Mouse (Mus musculus): ENCODE results near the gene Obox3. TPM values are rescaled to one million over a fixed set of nuclear protein-coding genes. Genes with fewer than 3 reads are reported as not detected.
"Not testable (repeated sequence)": the region's sequence is repeated elsewhere in the genome, so short reads cannot be mapped to it uniquely, and the experiment has no call there.

The Obox3 gene
- not detected in 2 replicates for polyA plus RNA-seq (2012; rRNA removed)

DNA sequence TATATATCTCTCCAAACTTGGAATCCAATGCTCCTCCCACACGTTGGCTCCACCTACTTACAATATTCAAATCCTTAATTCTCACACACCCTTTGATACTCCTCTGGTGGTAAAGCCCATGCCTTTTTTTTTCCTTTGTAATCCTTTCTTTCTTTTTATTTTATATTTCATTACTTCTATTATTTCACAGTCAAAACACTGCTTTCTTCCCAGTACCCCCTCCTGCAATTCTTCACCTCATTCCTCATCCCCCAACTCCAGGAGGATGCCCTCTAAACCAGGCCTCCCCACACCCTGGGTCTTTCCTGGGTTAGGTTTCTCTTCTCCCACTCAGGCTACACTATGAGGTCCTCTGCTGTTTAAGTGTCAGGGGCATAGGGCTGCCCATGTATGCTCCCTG, at the start of gene Obox3:
Obox3 (minus strand) TSS at position 101 of the 400 bp plus-strand sequence.
- WGBS, result 15% methylated on average over 1 of the region's 1 CpGs
- H3K4me3 ChIP-seq (replicated peaks; ENCODE audit: extremely low read depth, low read depth, low read length); H3K4me1 ChIP-seq (ENCODE audit: control insufficient read depth, insufficient read depth, low read length): not testable (repeated sequence)

DNA sequence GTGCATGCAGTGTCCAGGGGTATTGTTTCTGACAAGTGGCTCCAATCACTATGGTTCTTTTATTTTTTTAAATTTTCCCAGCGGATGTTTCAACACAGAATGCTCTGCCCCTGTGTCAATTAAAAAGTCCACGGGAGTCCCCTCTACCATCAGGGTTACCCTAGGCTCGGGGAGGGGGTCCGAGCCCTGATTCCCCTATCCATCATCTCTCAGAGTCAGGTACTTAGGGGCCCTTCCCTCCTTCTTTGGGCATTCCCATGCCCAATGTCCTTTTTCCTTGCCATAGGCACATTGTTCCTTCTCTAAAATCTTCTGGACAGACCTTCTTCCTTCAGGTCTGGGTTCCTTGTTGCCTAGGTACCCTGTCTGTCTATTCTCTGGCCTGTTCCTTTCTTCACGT, 130.3 kb downstream of the Obox3 start:
- 73% methylated on average over 5 of the region's 5 CpGs for whole genome bisulfite sequencing
- not testable (repeated sequence) for H3K4me3 ChIP-seq (replicated peaks; ENCODE audit: extremely low read depth, low read depth, low read length); DNase-seq; H3K4me1 ChIP-seq (ENCODE audit: control insufficient read depth, insufficient read depth, low read length)

More for the DNA sequence above, at the start of gene Obox3:
- not testable (repeated sequence) for DNase-seq

Other genes starting within 250 kb of the Obox3 start
- not detected in 2 replicates for gene Obox5, start 110.2 kb upstream of the Obox3 start, polyA plus RNA-seq (2012; rRNA removed)
- gene Obox6, start 199.8 kb upstream of the Obox3 start, polyA plus RNA-seq (2012; rRNA removed), result not detected in 2 replicates
- not detected in 2 replicates for gene Crx, start 240.1 kb upstream of the Obox3 start, polyA plus RNA-seq (2012; rRNA removed)
- not detected in 2 replicates for gene Crxos, start 242.7 kb upstream of the Obox3 start, polyA plus RNA-seq (2012; rRNA removed)